Mouse (Mus musculus) liver, postnatal 0 days (tissue): Measurements from ENCODE around the gene Bcl7c.

Experiments used
- CTCF ChIP-seq: sonication (generic); IDR thresholded peaks from 2 replicates; pipeline ENCODE4 v1.5.1; 2016; ENCODE audit warnings: antibody characterized with exemption, low read depth
- EP300 ChIP-seq: IDR thresholded peaks from 2 replicates; pipeline ENCODE4 v1.6.1; 2016; ENCODE audit warnings: antibody characterized with exemption, low read depth, mild to moderate bottlenecking

- TF ChIP-seq CTCF = peak; percentile 98
- no peak for TF ChIP-seq EP300
Observed at GRCm38 (mm10) chr7:127674977-127675376, 33.8 kb downstream of the Bcl7c start.
